Mouse (Mus musculus): ENCODE data around the gene Noct. TPM values are rescaled to one million over a fixed set of nuclear protein-coding genes. Genes with fewer than 3 reads are reported as not detected.

Noct gene
- total and polyA plus RNA-seq, 3 experiments: 8.7 to 13.8 (median 12.0) TPM

GRCm38 (mm10) chr3:51202491-51202987, 21.7 kb upstream of the Noct start:
- Histone ChIP-seq H3K36me3 (replicated peaks in 1 of 2; ENCODE audit: control insufficient read depth in 1 of 2, insufficient read depth in 1 of 2, low read length in 1 of 2) (peaks cover 11 to 81% of the 10 kb centered on the region in 2 experiments), H3K9ac (ENCODE audit: insufficient read depth, low read depth) (no peak overlapping the region), H3K79me2 (replicated peaks; ENCODE audit: control insufficient read depth, extremely low read depth, insufficient read depth, poor library complexity, severe bottlenecking) (no peaks in the 10 kb centered on the region; the same call in 1 of the 2 replicates), H3K4me2 (ENCODE audit: insufficient read depth, low read depth, poor library complexity, severe bottlenecking) (no peak overlapping the region), H3K27me3 (replicated peaks) (no peaks in the 10 kb centered on the region), H3K4me3 (replicated peaks in 1 of 3; ENCODE audit: low read depth in 2 of 3, low read length in 2 of 3, poor library complexity in 1 of 3) (no peak overlapping the region), H3K9me3 (replicated peaks; ENCODE audit: low read length) (peaks cover 6% of the 10 kb centered on the region), H3K4me1 (ENCODE audit: control insufficient read depth in 1 of 2, insufficient read depth in 2 of 2) (peaks cover 5 to 27% of the 10 kb centered on the region in 2 experiments), H3K27ac (ENCODE audit: insufficient read depth, low read depth) (no peak overlapping the region)
- dilution Hi-C loops (cut with MboI; ENCODE audit: extremely low pct_ligation_motif_present, extremely low pct_unique_long_range_greater_than_20kb, low sequenced_read_pairs) (no loop called here), in situ Hi-C loops (cut with MboI; ENCODE audit: low pct_ligation_motif_present, low pct_unique_long_range_greater_than_20kb, low sequenced_read_pairs) (loop anchor here (25.0 kb wide), 1 partner anchor 765 kb away; the partner anchor contains the start of gene Slc7a11)
- no peak for TF ChIP-seq CHD2 (IDR thresholded peaks at IDR 0.05; ENCODE audit: low read length)
- TF ChIP-seq ETS1 (conservative IDR thresholded peaks at IDR 0.05; ENCODE audit: low read depth, low read length): no peak
- no peak for TF ChIP-seq GABPA (IDR thresholded peaks at IDR 0.05; ENCODE audit: insufficient replicate concordance, low read depth, low read length)
- TF ChIP-seq NELFE (IDR thresholded peaks at IDR 0.05; ENCODE audit: low read depth, low read length): no peak
- no peak for TF ChIP-seq SMC3 (IDR thresholded peaks at IDR 0.05; ENCODE audit: low read depth, low read length)
- TF ChIP-seq RCOR1 (conservative IDR thresholded peaks at IDR 0.05; ENCODE audit: low read depth, low read length): no peak
- no peak for TF ChIP-seq KAT2A (IDR thresholded peaks at IDR 0.05; ENCODE audit: insufficient replicate concordance, low read length)
- no peak for TF ChIP-seq MYC (IDR thresholded peaks at IDR 0.05; ENCODE audit: low read depth, low read length)
- TF ChIP-seq UBTF (IDR thresholded peaks at IDR 0.05; ENCODE audit: low read depth, low read length): no peak
- no peak for TF ChIP-seq POLR2AphosphoS2 (IDR thresholded peaks at IDR 0.05; ENCODE audit: low read depth, low read length)
- no peak for TF ChIP-seq MXI1 (IDR thresholded peaks at IDR 0.05; ENCODE audit: low read depth, low read length)
- no peak for TF ChIP-seq ZNF384 (IDR thresholded peaks at IDR 0.05; ENCODE audit: low read depth, low read length)
- no peak for TF ChIP-seq TCF12 (IDR thresholded peaks at IDR 0.05; ENCODE audit: low read depth, low read length)
- TF ChIP-seq SIN3A (IDR thresholded peaks at IDR 0.05; ENCODE audit: low read length): no peak
- no peak for TF ChIP-seq ZMIZ1 (IDR thresholded peaks at IDR 0.05; ENCODE audit: low read depth, low read length)
- no peak for TF ChIP-seq JUND (conservative IDR thresholded peaks at IDR 0.05; ENCODE audit: low read depth, low read length)
- DNase-seq (ENCODE audit: extremely low read depth): no peak

GRCm38 (mm10) chr3:51203906-51204305, 20.3 kb upstream of the Noct start:
- in situ Hi-C loops (cut with MboI; ENCODE audit: low pct_ligation_motif_present, low pct_unique_long_range_greater_than_20kb, low sequenced_read_pairs): loop anchor here (25.0 kb wide), 1 partner anchor 767 kb away; the partner anchor contains the start of gene Slc7a11
- DNase-seq (ENCODE audit: extremely low read depth): no peak

More at GRCm38 (mm10) chr3:51203906-51204305, 20.3 kb upstream of the Noct start:
- Histone ChIP-seq H3K27me3 (replicated peaks) (no peaks in the 10 kb centered on the region), H3K79me2 (replicated peaks; ENCODE audit: control insufficient read depth, extremely low read depth, insufficient read depth, poor library complexity, severe bottlenecking) (no peaks in the 10 kb centered on the region), H3K9ac (ENCODE audit: insufficient read depth, low read depth) (no peak overlapping the region), H3K9me3 (replicated peaks; ENCODE audit: low read length) (peaks cover 6% of the 10 kb centered on the region), H3K27ac (ENCODE audit: insufficient read depth, low read depth) (no peak overlapping the region), H3K36me3 (replicated peaks in 1 of 2; ENCODE audit: control insufficient read depth in 1 of 2, insufficient read depth in 1 of 2, low read length in 1 of 2) (peaks cover 4 to 76% of the 10 kb centered on the region in 2 experiments), H3K4me2 (ENCODE audit: insufficient read depth, low read depth, poor library complexity, severe bottlenecking) (no peak overlapping the region), H3K4me3 (replicated peaks in 1 of 3; ENCODE audit: low read depth in 2 of 3, low read length in 2 of 3, poor library complexity in 1 of 3) (no peak overlapping the region), H3K4me1 (ENCODE audit: control insufficient read depth in 1 of 2, insufficient read depth in 2 of 2) (peaks cover 0 to 27% of the 10 kb centered on the region in 2 experiments; a peak in 3 of 4 replicates)
- dilution Hi-C loops (cut with MboI; ENCODE audit: extremely low pct_ligation_motif_present, extremely low pct_unique_long_range_greater_than_20kb, low sequenced_read_pairs): no loop called here
- TF ChIP-seq CTCF (conservative IDR thresholded peaks at IDR 0.05 in 1 of 2, IDR thresholded peaks at IDR 0.05 in 1 of 2; ENCODE audit: low read depth in 2 of 2, low read length in 2 of 2): no peak
- no peak for TF ChIP-seq USF2 (conservative IDR thresholded peaks at IDR 0.05; ENCODE audit: low read depth, low read length)
- no peak for TF ChIP-seq NELFE (IDR thresholded peaks at IDR 0.05; ENCODE audit: low read depth, low read length)
- no peak for TF ChIP-seq EP300 (IDR thresholded peaks at IDR 0.05; ENCODE audit: low read length)
- TF ChIP-seq BHLHE40 (IDR thresholded peaks at IDR 0.05; ENCODE audit: low read depth, low read length): no peak
- TF ChIP-seq JUN (IDR thresholded peaks at IDR 0.05; ENCODE audit: insufficient read depth, low read depth, low read length): no peak
- TF ChIP-seq ZKSCAN1 (IDR thresholded peaks at IDR 0.05; ENCODE audit: borderline replicate concordance, low read depth, low read length): no peak
- TF ChIP-seq MAZ (IDR thresholded peaks at IDR 0.05; ENCODE audit: low read depth, low read length): no peak
- TF ChIP-seq ZC3H11A (IDR thresholded peaks at IDR 0.05; ENCODE audit: low read depth, low read length): no peak

Measured in CH12.LX (cell line).